12 mouse cellular contexts compared by ENCODE assay signal in the genomic region with DNA sequence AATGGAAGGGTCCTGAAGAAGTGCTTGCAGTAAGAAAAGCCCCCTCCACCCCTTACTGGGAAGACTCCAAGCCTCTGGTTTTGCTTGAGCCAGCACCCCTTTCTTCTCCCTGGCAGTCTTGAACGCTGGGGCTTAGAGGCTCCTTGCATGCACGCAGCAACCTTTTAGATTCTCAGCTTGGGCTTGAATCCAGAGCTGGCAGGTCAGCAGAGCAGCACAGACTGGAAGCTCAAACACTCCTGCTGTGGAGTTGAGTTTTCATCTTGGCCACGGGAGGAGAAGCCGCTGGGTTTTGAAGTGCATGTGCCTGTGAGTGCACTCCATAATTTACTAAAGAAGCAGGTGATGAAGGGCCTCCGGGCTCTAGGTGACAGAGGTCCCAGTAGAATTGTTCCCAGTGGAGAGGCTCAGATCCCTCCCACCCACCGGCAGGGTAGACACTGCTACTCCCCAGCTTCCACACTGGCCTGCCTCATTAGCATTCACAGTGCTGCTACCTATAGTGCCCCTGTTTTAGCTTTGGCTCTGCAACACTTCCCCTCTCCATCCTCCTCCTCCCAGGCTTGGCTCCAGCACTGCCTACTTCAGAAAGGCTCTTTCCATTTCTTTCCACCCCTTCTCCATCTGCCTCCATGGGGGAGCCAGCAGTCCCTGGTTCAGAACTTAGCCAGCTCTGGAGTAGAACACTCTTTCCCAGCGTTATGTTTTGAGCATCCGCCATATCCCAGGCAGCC. TPM values are rescaled to one million over a fixed set of nuclear protein-coding genes. Genes with fewer than 3 reads are reported as not detected.
DNase-seq lines count a peak whose midpoint lies in the region; ATAC-seq and TF ChIP-seq lines count a peak whose summit lies in the region.
"Had no signal": no experiment of that assay in that cellular context is flagged by ENCODE, and none has a peak within 500 bp of the region (broad histone marks: within the 10 kb centered on the region; RNA-seq: fewer than 3 reads in every experiment).

No protein-coding gene starts in this region.

- no peaks in the 10 kb centered on the region for H3K27me3 ChIP-seq in heart, embryonic 13.5 days (replicated peaks)
- H3K27me3 ChIP-seq in midbrain, postnatal 0 days (ENCODE audit: insufficient read depth, low read length): no peaks in the 10 kb centered on the region
- no peaks in the 10 kb centered on the region for H3K27me3 ChIP-seq in midbrain, embryonic 11.5 days (ENCODE audit: control insufficient read depth, insufficient read depth, low read length)

- H3K4me2 ChIP-seq in heart, embryonic 13.5 days: no peak overlapping the region
- no peak overlapping the region for H3K4me2 ChIP-seq in midbrain, postnatal 0 days (ENCODE audit: low read depth, low read length, poor library complexity, severe bottlenecking)
- H3K4me2 ChIP-seq in midbrain, embryonic 11.5 days: no peak overlapping the region
- H3K4me2 ChIP-seq: lung, embryonic 14.5 days had no signal

- no peak for ATAC-seq in heart, embryonic 13.5 days (ENCODE audit: extremely low read depth, insufficient number of reproducible peaks, low FRiP score, low TSS enrichment)
- ATAC-seq in midbrain, postnatal 0 days (ENCODE audit: low FRiP score): peak; percentile 36; the same call in 1 of the 2 replicates
- no peak for ATAC-seq in midbrain, embryonic 11.5 days (ENCODE audit: low FRiP score)
- ATAC-seq: intestine, embryonic 16.5 days had no signal

- no peak overlapping the region for H3K4me3 ChIP-seq in heart, embryonic 13.5 days
- no peak overlapping the region for H3K4me3 ChIP-seq in midbrain, postnatal 0 days (ENCODE audit: low read depth, low read length)
- H3K4me3 ChIP-seq in midbrain, embryonic 11.5 days (ENCODE audit: low read depth, low read length): no peak overlapping the region

- 54% methylated on average over 8 of the region's 8 CpGs for WGBS in heart, embryonic 13.5 days
- 53% methylated on average over 8 of the region's 8 CpGs for WGBS in midbrain, postnatal 0 days
- WGBS in midbrain, embryonic 11.5 days: 65% methylated on average over 8 of the region's 8 CpGs

- TF ChIP-seq CTCF in midbrain, postnatal 0 days (IDR thresholded peaks at IDR 0.05): no peak

- peak overlapping the region; percentile 21; the same call in 1 of the 2 replicates for H3K9ac ChIP-seq in heart, embryonic 13.5 days
- no peak overlapping the region for H3K9ac ChIP-seq in midbrain, postnatal 0 days (replicated peaks; ENCODE audit: low read length, poor library complexity, severe bottlenecking)
- H3K9ac ChIP-seq in midbrain, embryonic 11.5 days (ENCODE audit: low read length): no peak overlapping the region
- H3K9ac ChIP-seq: lung, embryonic 14.5 days had no signal

- peak overlapping the region; percentile 87 for H3K27ac ChIP-seq in heart, embryonic 13.5 days (replicated peaks)
- no peak overlapping the region for H3K27ac ChIP-seq in midbrain, postnatal 0 days (ENCODE audit: low read depth, low read length)
- H3K27ac ChIP-seq in midbrain, embryonic 11.5 days (ENCODE audit: low read depth, low read length): no peak overlapping the region

- peaks cover 93% of the 10 kb centered on the region for H3K36me3 ChIP-seq in heart, embryonic 13.5 days
- no peaks in the 10 kb centered on the region for H3K36me3 ChIP-seq in midbrain, postnatal 0 days (ENCODE audit: insufficient read depth, low read length)
- no peaks in the 10 kb centered on the region for H3K36me3 ChIP-seq in midbrain, embryonic 11.5 days (ENCODE audit: control insufficient read depth, insufficient read depth, low read length)

- peaks cover 99% of the 10 kb centered on the region for H3K4me1 ChIP-seq in heart, embryonic 13.5 days
- 0 out of 2 replicates have a peak, but pooled peaks cover 4% of the 10 kb centered on the region for H3K4me1 ChIP-seq in midbrain, postnatal 0 days (ENCODE audit: insufficient read depth, low read length)
- H3K4me1 ChIP-seq in midbrain, embryonic 11.5 days (ENCODE audit: control insufficient read depth, insufficient read depth, low read length): 0 out of 2 replicates have a peak, but pooled peaks cover 2% of the 10 kb centered on the region

- intact Hi-C loops in heart, postnatal 25 days (cut with DNase I): no loop called here

- H3K9me3 ChIP-seq in heart, embryonic 13.5 days: no peaks in the 10 kb centered on the region
- no peaks in the 10 kb centered on the region for H3K9me3 ChIP-seq in midbrain, postnatal 0 days (ENCODE audit: low read length)
- no peaks in the 10 kb centered on the region for H3K9me3 ChIP-seq in midbrain, embryonic 11.5 days (ENCODE audit: control insufficient read depth, low read length)

- DNase-seq in heart, postnatal 25 days (ENCODE audit: low spot score): no peak
- DNase-seq in midbrain, postnatal 0 days (ENCODE audit: low spot score): peak; percentile 42
- no peak for DNase-seq in midbrain, embryonic 11.5 days (ENCODE audit: low spot score, missing footprints)
- peak; percentile 79 to 84 for DNase-seq in frontal cortex, postnatal 36 days (ENCODE audit: low spot score in 2 of 2)
- DNase-seq in right cerebral cortex, postnatal 36 days (ENCODE audit: low spot score in 2 of 2): peak; percentile 61 to 85
- no peak for DNase-seq in spleen, postnatal 4 days (ENCODE audit: low spot score in 2 of 2)
- DNase-seq in kidney, adult 8-10 months: no peak
- DNase-seq: lung, embryonic 14.5 days; thymus, postnatal 36 days had no signal

RNA-seq across cellular contexts. Expression of a gene that starts 15.7 kb away (rescaled TPM):
- 105 and 109 TPM in 2 replicates for polyA plus RNA-seq in heart, embryonic 13.5 days (2015; fragmentation: Nextera tagmentation; extraction: Ambion mirVana)
- total RNA-seq in heart, postnatal 25 days (2021): 100 to 1,000 TPM in 1 of 2 experiments, 10 to 100 TPM in 1; 93.4 to 103 TPM
- total RNA-seq in midbrain, postnatal 0 days (2014; rRNA removed): 11.0 and 12.5 TPM in 2 replicates
- 5.8 and 6.2 TPM in 2 replicates for polyA plus RNA-seq in midbrain, postnatal 0 days (2015; fragmentation: Nextera tagmentation; extraction: Ambion mirVana)
- polyA plus RNA-seq in midbrain, embryonic 11.5 days (2014; fragmentation: Nextera tagmentation; extraction: Ambion mirVana): 1.2 and 1.5 TPM in 2 replicates
- total RNA-seq: CH12.LX had no signal

Comparison
In these comparisons a context has a peak if more than half of its experiments do, and no peak if none do; other contexts are left out.
1. DNase-seq: peak in midbrain, postnatal 0 days (single experiment), frontal cortex, postnatal 36 days (2 of 2) and right cerebral cortex, postnatal 36 days (2 of 2); none in heart, postnatal 25 days (single experiment), midbrain, embryonic 11.5 days (single experiment), spleen, postnatal 4 days (0 of 2) and kidney, adult 8-10 months (0 of 2).
2. RNA of a gene that starts 15.7 kb away (polyA plus RNA-seq): 105 to 109 TPM in heart, embryonic 13.5 days; 5.8 to 6.2 TPM in midbrain, postnatal 0 days and 1.2 to 1.5 TPM in midbrain, embryonic 11.5 days; every median in the first group is over 10 times any median in the second.